Mouse (Mus musculus): ENCODE results near the gene Vipr2.

GRCm38 (mm10) chr12:116028095-116028494 is 49.4 kb upstream of the Vipr2 start:
- TF ChIP-seq CTCF (IDR thresholded peaks at IDR 0.05; ENCODE audit: low read depth, low read length) (peak; percentile 86), GATA1 (IDR thresholded peaks at IDR 0.05; ENCODE audit: borderline replicate concordance, low read length) (no peak)

Measured in G1E (cell line).